Comparison of ENCODE assay signal across 27 mouse cellular contexts in the genomic region with DNA sequence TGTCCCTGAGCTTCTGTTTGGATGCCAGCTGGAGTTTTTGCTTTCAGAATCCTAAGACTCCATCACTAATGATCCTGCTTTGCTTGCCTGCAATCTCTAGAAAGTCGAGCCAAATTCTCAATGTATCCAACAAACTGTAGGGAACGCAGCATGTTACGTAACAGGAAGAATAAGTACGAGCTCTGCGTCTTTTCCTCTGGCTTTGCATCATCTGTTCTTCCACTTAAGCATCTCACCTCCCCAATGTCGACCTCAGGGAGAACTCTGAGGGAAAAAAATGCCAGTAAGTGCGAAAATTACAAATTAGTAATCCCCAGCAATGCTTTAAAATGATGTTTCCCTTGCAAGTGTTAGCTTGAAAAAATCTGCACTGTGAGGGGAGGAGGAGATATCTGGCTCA.
A peak's percentile ranks its signal among the peaks of the same experiment; 100 is the strongest.
DNase-seq lines count a peak whose midpoint lies in the region; ATAC-seq and TF ChIP-seq lines count a peak whose summit lies in the region.
"Had no signal": no experiment of that assay in that cellular context is flagged by ENCODE, and none has a peak within 500 bp of the region (broad histone marks: within the 10 kb centered on the region; RNA-seq: fewer than 3 reads in every experiment).

No protein-coding gene starts in this region.

- no peak overlapping the region; the same call in 1 of the 2 replicates for H3K4me3 ChIP-seq in left cerebral cortex, adult 2 months
- H3K4me3 ChIP-seq in stomach, embryonic 15.5 days (replicated peaks), result no peak overlapping the region
- no peak overlapping the region for H3K4me3 ChIP-seq in stomach, postnatal 0 days (ENCODE audit: low read depth, low read length)
- H3K4me3 ChIP-seq in hindbrain, embryonic 13.5 days, result no peak overlapping the region
- H3K4me3 ChIP-seq: embryonic facial prominence, embryonic 10.5 days; embryonic facial prominence, embryonic 15.5 days; heart, embryonic 15.5 days; intestine, embryonic 15.5 days; liver, embryonic 12.5 days had no signal

- no peak for DNase-seq in frontal cortex, postnatal 14 days (ENCODE audit: low spot score in 2 of 2)
- DNase-seq in left cerebral cortex, adult 2 months (ENCODE audit: extremely low spot score in 1 of 2, low spot score in 2 of 2), result no peak
- DNase-seq in left cerebral cortex, postnatal 10 days (ENCODE audit: extremely low spot score in 1 of 2, low spot score in 2 of 2), result no peak
- no peak for DNase-seq in stomach, postnatal 0 days (ENCODE audit: low spot score)
- DNase-seq: adrenal gland, postnatal 14 days; cerebellum, adult 18-20 months; cerebellum, postnatal 14 days; gastrocnemius, postnatal 10 days; kidney, adult 2 months; kidney, postnatal 36 days; liver, postnatal 0 days; lung, postnatal 36 days; thymus, adult 2 months; thymus, postnatal 36 days had no signal

- 62% methylated on average over 7 of the region's 7 CpGs for WGBS in stomach, embryonic 15.5 days
- WGBS in stomach, postnatal 0 days, result 51% methylated on average over 7 of the region's 7 CpGs
- WGBS in hindbrain, embryonic 13.5 days, result 75% methylated on average over 7 of the region's 7 CpGs

- H3K4me2 ChIP-seq in stomach, embryonic 15.5 days, result no peak overlapping the region
- no peak overlapping the region for H3K4me2 ChIP-seq in stomach, postnatal 0 days (replicated peaks; ENCODE audit: low read depth)
- no peak overlapping the region for H3K4me2 ChIP-seq in hindbrain, embryonic 13.5 days
- H3K4me2 ChIP-seq: embryonic facial prominence, embryonic 15.5 days; heart, embryonic 15.5 days; intestine, embryonic 15.5 days; liver, embryonic 12.5 days; midbrain, embryonic 11.5 days had no signal

- peak; percentile 65; the same call in 1 of the 2 replicates for ATAC-seq in frontal cortex, adult (ENCODE audit: low TSS enrichment)
- ATAC-seq in stomach, embryonic 15.5 days (ENCODE audit: insufficient read depth, low FRiP score, low read depth), result no peak
- ATAC-seq in stomach, postnatal 0 days (ENCODE audit: low FRiP score, low TSS enrichment), result no peak
- ATAC-seq in hindbrain, embryonic 13.5 days (ENCODE audit: low FRiP score), result no peak
- ATAC-seq: forebrain, embryonic 16.5 days; hindbrain, postnatal 0 days; intestine, embryonic 15.5 days; liver, embryonic 12.5 days; liver, postnatal 0 days; midbrain, embryonic 16.5 days; Patski had no signal

- intact Hi-C loops in left cerebral cortex, adult 2 months (cut with DNase I), result no loop called here
- intact Hi-C loops in left cerebral cortex, postnatal 10 days (cut with DNase I), result no loop called here

- H3K27ac ChIP-seq in left cerebral cortex, adult 2 months, result peak overlapping the region; percentile 62
- peak overlapping the region; percentile 35; the same call in 1 of the 2 replicates for H3K27ac ChIP-seq in stomach, embryonic 15.5 days
- H3K27ac ChIP-seq in stomach, postnatal 0 days (replicated peaks), result no peak overlapping the region
- H3K27ac ChIP-seq in hindbrain, embryonic 13.5 days, result no peak overlapping the region
- H3K27ac ChIP-seq: embryonic facial prominence, embryonic 10.5 days; embryonic facial prominence, embryonic 15.5 days; heart, embryonic 15.5 days; hindbrain, postnatal 0 days; intestine, embryonic 15.5 days; liver, embryonic 12.5 days had no signal

- no peaks in the 10 kb centered on the region for H3K36me3 ChIP-seq in stomach, embryonic 15.5 days
- H3K36me3 ChIP-seq in stomach, postnatal 0 days (ENCODE audit: control insufficient read depth, insufficient read depth, low read length), result no peaks in the 10 kb centered on the region
- no peaks in the 10 kb centered on the region for H3K36me3 ChIP-seq in hindbrain, embryonic 13.5 days
- H3K36me3 ChIP-seq: embryonic facial prominence, embryonic 10.5 days; embryonic facial prominence, embryonic 15.5 days; heart, embryonic 15.5 days; intestine, embryonic 15.5 days; liver, embryonic 12.5 days had no signal

- H3K9me3 ChIP-seq in stomach, embryonic 15.5 days, result no peaks in the 10 kb centered on the region
- no peaks in the 10 kb centered on the region for H3K9me3 ChIP-seq in stomach, postnatal 0 days (ENCODE audit: control insufficient read depth, low read length)
- no peaks in the 10 kb centered on the region for H3K9me3 ChIP-seq in hindbrain, embryonic 13.5 days
- H3K9me3 ChIP-seq: embryonic facial prominence, embryonic 10.5 days; embryonic facial prominence, embryonic 15.5 days; heart, embryonic 15.5 days; intestine, embryonic 15.5 days; liver, embryonic 12.5 days had no signal

- H3K4me1 ChIP-seq in stomach, embryonic 15.5 days, result no peaks in the 10 kb centered on the region
- no peaks in the 10 kb centered on the region for H3K4me1 ChIP-seq in stomach, postnatal 0 days (replicated peaks; ENCODE audit: control insufficient read depth, insufficient read depth)
- peaks cover 19% of the 10 kb centered on the region for H3K4me1 ChIP-seq in hindbrain, embryonic 13.5 days (replicated peaks)
- H3K4me1 ChIP-seq: embryonic facial prominence, embryonic 10.5 days; embryonic facial prominence, embryonic 15.5 days; heart, embryonic 15.5 days; intestine, embryonic 15.5 days; liver, embryonic 12.5 days had no signal

- no peak for TF ChIP-seq CTCF in left cerebral cortex, adult 2 months (IDR thresholded peaks at IDR 0.05)
- no peak for TF ChIP-seq CTCF in stomach, postnatal 0 days (IDR thresholded peaks at IDR 0.05; ENCODE audit: low read depth)

- no peak for TF ChIP-seq EP300 in stomach, postnatal 0 days (optimal IDR thresholded peaks at IDR 0.05)

- H3K9ac ChIP-seq in stomach, embryonic 15.5 days, result no peak overlapping the region
- no peak overlapping the region for H3K9ac ChIP-seq in stomach, postnatal 0 days (ENCODE audit: low read length)
- no peak overlapping the region for H3K9ac ChIP-seq in hindbrain, embryonic 13.5 days
- H3K9ac ChIP-seq: embryonic facial prominence, embryonic 15.5 days; heart, embryonic 15.5 days; intestine, embryonic 15.5 days; liver, embryonic 12.5 days; liver, postnatal 0 days had no signal

- H3K27me3 ChIP-seq in stomach, embryonic 15.5 days (replicated peaks), result no peaks in the 10 kb centered on the region
- H3K27me3 ChIP-seq in stomach, postnatal 0 days (ENCODE audit: control insufficient read depth, insufficient read depth, low read length), result no peaks in the 10 kb centered on the region
- H3K27me3 ChIP-seq in hindbrain, embryonic 13.5 days, result no peaks in the 10 kb centered on the region
- H3K27me3 ChIP-seq: embryonic facial prominence, embryonic 15.5 days; heart, embryonic 15.5 days; intestine, embryonic 15.5 days; liver, embryonic 12.5 days; Patski had no signal

Comparison
In these comparisons a context has a peak if more than half of its experiments do, and no peak if none do; other contexts are left out.
1. H3K27ac ChIP-seq: peak in left cerebral cortex, adult 2 months (single experiment) and stomach, embryonic 15.5 days (single experiment); none in stomach, postnatal 0 days (single experiment) and hindbrain, embryonic 13.5 days (single experiment).